Mouse (Mus musculus) lung, postnatal 0 days (tissue): Measurements from ENCODE around the gene Gfer. TPM values are rescaled to one million over a fixed set of nuclear protein-coding genes. Genes with fewer than 3 reads are reported as not detected.

Experiments
- ATAC-seq: fragments of 200-750 bp; cut with Nextera tagmentation; 2 replicates; pipeline ENCODE4 v1.8.0; 2017; ENCODE audit warnings: moderate library complexity
- DNase-seq: peaks from one replicate; pipeline ENCODE4 v3.0.0-alpha.2; 2016; ENCODE audit warnings: low spot score
- H3K27ac ChIP-seq: fragments of 300-500 bp; sonication (generic); 2 replicates; pipeline ENCODE4 v1.5.1; 2014; ENCODE audit warnings: antibody characterized with exemption, mild to moderate bottlenecking, low read length, mixed read lengths
- H3K27me3 ChIP-seq: fragments of 300-500 bp; sonication (generic); replicated peaks from 2 replicates; pipeline ENCODE4 v1.6.1; 2014; ENCODE audit warnings: low read length, mixed read lengths; ENCODE audit not compliant: insufficient read depth
- H3K36me3 ChIP-seq: fragments of 300-500 bp; sonication (generic); 2 replicates; pipeline ENCODE4 v1.6.1; 2014; ENCODE audit warnings: low read length, mixed read lengths; ENCODE audit not compliant: insufficient read depth
- H3K4me1 ChIP-seq: fragments of 300-500 bp; sonication (generic); 2 replicates; pipeline ENCODE4 v1.6.1; 2014; ENCODE audit warnings: antibody characterized with exemption, low read depth, low read length, mixed read lengths; ENCODE audit not compliant: insufficient read depth
- H3K4me2 ChIP-seq: fragments of 300-500 bp; sonication (generic); replicated peaks from 2 replicates; pipeline ENCODE4 v1.6.1; 2014; ENCODE audit warnings: low read depth, mild to moderate bottlenecking, low read length, moderate library complexity, mixed read lengths
- H3K4me3 ChIP-seq: fragments of 300-500 bp; sonication (generic); 2 replicates; pipeline ENCODE4 v1.5.1; 2014; ENCODE audit warnings: low read depth, low read length
- H3K9ac ChIP-seq: fragments of 300-500 bp; sonication (generic); replicated peaks from 2 replicates; pipeline ENCODE4 v1.6.1; 2014; ENCODE audit warnings: low read depth, mild to moderate bottlenecking
- H3K9me3 ChIP-seq: fragments of 300-500 bp; sonication (generic); 2 replicates; pipeline ENCODE4 v1.6.1; 2016; ENCODE audit warnings: low read length, mixed read lengths
- CTCF ChIP-seq: IDR thresholded peaks from 2 replicates; pipeline ENCODE4 v1.5.1; 2016; ENCODE audit warnings: antibody characterized with exemption, mild to moderate bottlenecking
- EP300 ChIP-seq: IDR thresholded peaks from 2 replicates; pipeline ENCODE4 v1.6.1; 2016; ENCODE audit warnings: antibody characterized with exemption, mild to moderate bottlenecking, control low read depth
- WGBS: fragments of 180-500 bp; shearing (Covaris S2); extraction: QIAGEN DNeasy Blood & Tissue Kit; methylation state at CpG from one replicate; pipeline ENCODE4 v1.1.7; 2014; 5-methylcytosine and 5-hydroxymethylcytosine counted together
- polyA plus RNA-seq: library from polyadenylated mRNA; unstranded; fragments of >200 nt; fragmentation: Nextera tagmentation; extraction: Ambion mirVana; gene quantifications from 2 replicates; pipeline ENCODE4 v1.2.1, GENCODE M21; 2015

Gfer gene
- polyA plus RNA-seq, 1 experiment from 2014 or later: 26.1 TPM

DNA sequence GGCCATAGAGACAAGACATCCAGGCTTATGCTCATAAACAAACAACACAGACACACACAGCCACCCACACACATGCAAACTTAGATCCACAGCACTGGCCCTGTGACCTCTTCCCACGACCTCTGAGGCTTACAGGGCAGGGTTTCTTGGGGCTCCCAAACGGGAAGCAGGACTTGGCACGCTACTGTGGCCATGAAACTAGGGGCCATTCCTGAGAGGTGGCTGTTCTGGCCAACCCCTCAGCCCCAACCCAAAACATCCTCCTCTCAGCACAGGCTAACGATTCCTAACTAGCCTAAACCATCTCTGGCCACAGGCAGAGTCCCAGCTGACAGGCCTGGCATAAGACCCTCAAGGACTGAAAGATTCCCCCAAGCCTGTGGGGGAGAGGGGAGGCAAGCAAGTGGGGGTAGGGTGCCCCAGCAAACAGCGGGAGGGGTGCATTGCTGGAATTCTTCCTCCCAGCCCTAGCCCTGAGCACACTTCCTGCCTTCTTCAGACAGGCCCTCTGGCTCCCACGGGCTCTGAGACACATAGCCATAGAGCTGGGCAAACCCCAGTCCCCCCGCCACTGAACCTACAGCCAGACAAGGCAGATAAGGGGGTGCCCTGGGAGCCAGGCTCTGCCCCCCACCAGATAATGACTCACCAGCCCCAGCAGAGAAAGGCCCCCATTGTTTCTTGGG, 51.8 kb downstream of the Gfer start:
- TF ChIP-seq EP300 (0 out of 2 replicates have a peak, but pooled peaks have one; percentile 8), CTCF (no peak)
- peaks cover 28% of the 10 kb centered on the region for H3K36me3 ChIP-seq
- WGBS: 14% methylated on average over 7 of the region's 7 CpGs
- no peaks in the 10 kb centered on the region for H3K27me3 ChIP-seq
- peak overlapping the region; percentile 92 for H3K27ac ChIP-seq
- no peaks in the 10 kb centered on the region for H3K9me3 ChIP-seq
- ATAC-seq (peak; percentile 44), DNase-seq (peak; percentile 64)
- peak overlapping the region; percentile 30 for H3K4me3 ChIP-seq
- H3K4me2 ChIP-seq: peak overlapping the region; percentile 46
- H3K9ac ChIP-seq: peak overlapping the region; percentile 34
- H3K4me1 ChIP-seq: peaks cover 25% of the 10 kb centered on the region

Other genes starting within 250 kb of the Gfer start
- 15.7 and 17.5 TPM in 2 replicates for gene E4f1, start 225.8 kb downstream of the Gfer start, polyA plus RNA-seq
- gene Pgp, start 225.8 kb downstream of the Gfer start, polyA plus RNA-seq: 40.4 and 42.5 TPM in 2 replicates
- gene Bricd5, start 222.3 kb downstream of the Gfer start, polyA plus RNA-seq: not detected in 2 replicates
- gene Mlst8, start 217.1 kb downstream of the Gfer start, polyA plus RNA-seq: 13.0 and 14.4 TPM in 2 replicates
- 0.15 and 0.33 TPM in 2 replicates for gene Caskin1, start 207.6 kb downstream of the Gfer start, polyA plus RNA-seq
- 65.3 and 66.8 TPM in 2 replicates for gene Traf7, start 168.2 kb downstream of the Gfer start, polyA plus RNA-seq
- gene Rab26, start 161.9 kb downstream of the Gfer start, polyA plus RNA-seq: 1.2 and 1.3 TPM in 2 replicates
- gene Pkd1, start 146.3 kb downstream of the Gfer start, polyA plus RNA-seq: 26.3 and 27.4 TPM in 2 replicates
- 31.7 and 32.8 TPM in 2 replicates for gene Tsc2, start 63.5 kb downstream of the Gfer start, polyA plus RNA-seq
- gene Nthl1, start 63.5 kb downstream of the Gfer start, polyA plus RNA-seq: 13.6 and 13.8 TPM in 2 replicates
- gene Slc9a3r2, start 45.8 kb downstream of the Gfer start, polyA plus RNA-seq: 316 and 341 TPM in 2 replicates
- 8.6 and 10.3 TPM in 2 replicates for gene Npw, start 37.7 kb downstream of the Gfer start, polyA plus RNA-seq
- gene Zfp598, start 26.5 kb downstream of the Gfer start, polyA plus RNA-seq: 10.5 and 11.9 TPM in 2 replicates
- gene Syngr3, start 6.2 kb downstream of the Gfer start, polyA plus RNA-seq: 0.19 and 0.33 TPM in 2 replicates
- 5.0 and 5.3 TPM in 2 replicates for gene Noxo1, start 78 bp upstream of the Gfer start, polyA plus RNA-seq
- 26.8 and 33.4 TPM in 2 replicates for gene Tbl3, start 11.5 kb upstream of the Gfer start, polyA plus RNA-seq
- gene Rnf151, start 21.9 kb upstream of the Gfer start, polyA plus RNA-seq: not detected in 2 replicates
- 755 and 834 TPM in 2 replicates for gene Rps2, start 22.0 kb upstream of the Gfer start, polyA plus RNA-seq
- 205 and 206 TPM in 2 replicates for gene Ndufb10, start 28.3 kb upstream of the Gfer start, polyA plus RNA-seq
- gene Rpl3l, start 31.7 kb upstream of the Gfer start, polyA plus RNA-seq: 0.19 and 0.31 TPM in 2 replicates
- 59.8 and 61.0 TPM in 2 replicates for gene Msrb1, start 40.5 kb upstream of the Gfer start, polyA plus RNA-seq
- gene Hs3st6, start 56.8 kb upstream of the Gfer start, polyA plus RNA-seq: 2.8 TPM in 2 replicates
- gene Meiob, start 108.1 kb upstream of the Gfer start, polyA plus RNA-seq: 0.11 TPM in 1 of 2 replicates, not detected in the other
- 54.5 and 56.8 TPM in 2 replicates for gene Hagh, start 144.0 kb upstream of the Gfer start, polyA plus RNA-seq
- gene Fahd1, start 154.2 kb upstream of the Gfer start, polyA plus RNA-seq: 16.7 and 18.3 TPM in 2 replicates
- 4.5 and 4.8 TPM in 2 replicates for gene Igfals, start 169.8 kb upstream of the Gfer start, polyA plus RNA-seq
- 41.3 and 51.3 TPM in 2 replicates for gene Nubp2, start 190.2 kb upstream of the Gfer start, polyA plus RNA-seq
- 40.2 and 45.4 TPM in 2 replicates for gene Spsb3, start 190.5 kb upstream of the Gfer start, polyA plus RNA-seq
- gene Eme2, start 198.9 kb upstream of the Gfer start, polyA plus RNA-seq: 17.3 and 17.5 TPM in 2 replicates
- gene Mrps34, start 199.0 kb upstream of the Gfer start, polyA plus RNA-seq: 81.6 and 90.7 TPM in 2 replicates
- gene Nme3, start 200.3 kb upstream of the Gfer start, polyA plus RNA-seq: 44.3 and 44.7 TPM in 2 replicates
- gene Mapk8ip3, start 240.8 kb upstream of the Gfer start, polyA plus RNA-seq: 9.7 and 11.1 TPM in 2 replicates